Mouse (Mus musculus) monocyte, adult 59 days (primary cell): ENCODE measurements around the gene Clvs2. TPM values are rescaled to one million over a fixed set of nuclear protein-coding genes. Genes with fewer than 3 reads are reported as not detected.

Experiments used
- total RNA-seq, 2 experiments: library from RNA; stranded (reverse); gene quantifications; one replicate each; pipeline ENCODE4 v1.2.4; 2023

Gene Clvs2
- total RNA-seq = not detected

GRCm38 (mm10) chr10:33624131-33624879 lies at the start of gene Clvs2:
Gene Clvs2, minus strand, starts transcription at chr10:33624769.

Other genes starting within 250 kb of the Clvs2 start
- not detected for gene Sult3a2, start 161.9 kb upstream of the Clvs2 start, total RNA-seq
- not detected for gene Sult3a1, start 233.0 kb upstream of the Clvs2 start, total RNA-seq